Mouse (Mus musculus) midbrain, postnatal 0 days (tissue): ENCODE measurements around the gene Cdc40. TPM values are rescaled to one million over a fixed set of nuclear protein-coding genes. Genes with fewer than 3 reads are reported as not detected.

Source experiments
- ATAC-seq: fragments of 200-750 bp; cut with Nextera tagmentation; 2 replicates; pipeline ENCODE4 v1.8.0; 2017; ENCODE audit warnings: moderate number of reproducible peaks, mild to moderate bottlenecking, moderate TSS enrichment, moderate library complexity; ENCODE audit not compliant: low FRiP score
- DNase-seq: peaks from one replicate; pipeline ENCODE4 v3.0.0-alpha.2; 2015; ENCODE audit warnings: low spot score
- H3K27ac ChIP-seq: fragments of 300-500 bp; sonication (generic); 2 replicates; pipeline ENCODE4 v1.5.1; 2014; ENCODE audit warnings: low read depth, mild to moderate bottlenecking, low read length, mixed read lengths
- H3K27me3 ChIP-seq: fragments of 300-500 bp; sonication (generic); 2 replicates; pipeline ENCODE4 v1.6.1; 2014; ENCODE audit warnings: low read length, control low read depth, mixed read lengths; ENCODE audit not compliant: insufficient read depth
- H3K36me3 ChIP-seq: fragments of 300-500 bp; sonication (generic); 2 replicates; pipeline ENCODE4 v1.6.1; 2014; ENCODE audit warnings: low read length, control low read depth, mixed read lengths; ENCODE audit not compliant: insufficient read depth
- H3K4me1 ChIP-seq: fragments of 300-500 bp; sonication (generic); 2 replicates; pipeline ENCODE4 v1.6.1; 2014; ENCODE audit warnings: mild to moderate bottlenecking, control low read depth, antibody characterized with exemption, low read length, mixed read lengths; ENCODE audit not compliant: insufficient read depth
- H3K4me2 ChIP-seq: fragments of 300-500 bp; sonication (generic); 2 replicates; pipeline ENCODE4 v1.6.1; 2014; ENCODE audit warnings: low read depth, mild to moderate bottlenecking, low read length, mixed read lengths; ENCODE audit not compliant: poor library complexity, severe bottlenecking
- H3K4me3 ChIP-seq: fragments of 300-500 bp; sonication (generic); 2 replicates; pipeline ENCODE4 v1.5.1; 2014; ENCODE audit warnings: low read depth, mild to moderate bottlenecking, low read length, moderate library complexity
- H3K9ac ChIP-seq: fragments of 300-500 bp; sonication (generic); replicated peaks from 2 replicates; pipeline ENCODE4 v1.6.1; 2014; ENCODE audit warnings: mild to moderate bottlenecking, low read length, moderate library complexity, mixed read lengths; ENCODE audit not compliant: poor library complexity, severe bottlenecking
- H3K9me3 ChIP-seq: fragments of 300-500 bp; sonication (generic); 2 replicates; pipeline ENCODE4 v1.6.1; 2016; ENCODE audit warnings: low read length, control low read depth
- CTCF ChIP-seq: IDR thresholded peaks from 2 replicates; pipeline ENCODE4 v1.5.1; 2016; ENCODE audit warnings: antibody characterized with exemption, mild to moderate bottlenecking
- WGBS: fragments of 180-500 bp; shearing (Covaris S2); extraction: QIAGEN DNeasy Blood & Tissue Kit; methylation state at CpG from one replicate; pipeline ENCODE4 v1.1.7; 2014; 5-methylcytosine and 5-hydroxymethylcytosine counted together
- polyA plus RNA-seq: library from polyadenylated mRNA; unstranded; fragments of >200 nt; fragmentation: Nextera tagmentation; extraction: Ambion mirVana; gene quantifications from 2 replicates; pipeline ENCODE4 v1.2.1, GENCODE M21; 2015
- total RNA-seq: library from RNA; depleted of rRNA; stranded (reverse); fragments of >200 nt; gene quantifications from 2 replicates; pipeline ENCODE4 v1.2.3, GENCODE M21; 2014; rRNA removed

Gene Cdc40
- total and polyA plus RNA-seq, 2 experiments from 2014 or later = 13.7 to 19.8 TPM

- no peak for ATAC-seq
- no peak overlapping the region for H3K4me2 ChIP-seq
- no peak for TF ChIP-seq CTCF
- H3K27me3 ChIP-seq = no peaks in the 10 kb centered on the region
- WGBS = 59% methylated on average over 1 of the region's 1 CpGs
- no peak overlapping the region for H3K27ac ChIP-seq
- no peaks in the 10 kb centered on the region for H3K36me3 ChIP-seq
- H3K4me1 ChIP-seq = no peaks in the 10 kb centered on the region
- no peak overlapping the region for H3K4me3 ChIP-seq
- no peak for DNase-seq
- no peaks in the 10 kb centered on the region for H3K9me3 ChIP-seq
- H3K9ac ChIP-seq = no peak overlapping the region
These were observed 77.9 kb downstream of the Cdc40 start for GRCm38 (mm10) chr10:40805221-40805620.

DNA sequence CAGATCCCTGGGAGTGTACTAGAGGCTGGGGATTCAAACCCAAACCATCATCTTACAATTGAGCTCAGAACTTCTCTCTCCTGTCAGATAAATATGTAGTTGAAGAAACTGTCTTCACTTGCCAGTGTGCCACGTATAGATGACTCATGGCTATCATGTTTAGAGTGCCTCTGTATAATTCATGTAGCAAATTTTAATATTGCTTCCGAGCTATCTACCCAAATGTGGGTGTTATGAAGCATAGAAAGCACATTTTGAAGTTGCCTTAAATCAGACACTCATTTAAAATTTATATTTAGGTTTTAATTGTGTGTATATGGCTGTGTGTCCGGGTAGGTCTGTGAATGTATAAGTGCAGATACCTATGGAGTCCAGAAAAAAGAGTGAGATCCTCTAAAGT, 91.0 kb downstream of the Cdc40 start:
- no peak for ATAC-seq
- no peak overlapping the region for H3K4me3 ChIP-seq
- WGBS = 79% methylated on average over 3 of the region's 3 CpGs

DNA sequence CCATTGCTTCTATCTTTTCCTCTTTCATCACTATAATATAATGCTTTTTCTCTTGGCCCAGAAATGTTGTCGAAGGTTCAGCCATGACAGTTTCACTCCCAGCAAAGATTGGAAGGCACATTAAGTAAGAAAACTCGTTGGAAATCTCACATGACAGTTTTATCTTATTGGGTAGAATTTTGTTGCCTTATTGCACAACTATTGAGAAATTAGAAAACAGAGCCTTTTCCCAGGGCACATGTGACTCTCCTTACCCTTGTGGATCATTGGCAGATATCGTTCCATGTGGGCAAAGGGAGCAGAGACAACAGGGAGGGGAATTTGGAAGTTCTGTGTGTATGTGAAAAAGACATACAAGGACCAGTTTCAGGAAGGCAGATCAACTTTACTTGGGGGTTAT, 92.7 kb downstream of the Cdc40 start:
- no peak for DNase-seq
- no peak overlapping the region for H3K4me3 ChIP-seq
- H3K9me3 ChIP-seq = no peaks in the 10 kb centered on the region
- no peak overlapping the region for H3K9ac ChIP-seq
- no peaks in the 10 kb centered on the region for H3K4me1 ChIP-seq
- no peak for ATAC-seq
- 86% methylated on average over 3 of the region's 3 CpGs for WGBS
- H3K27ac ChIP-seq = no peak overlapping the region
- H3K27me3 ChIP-seq = no peaks in the 10 kb centered on the region
- H3K36me3 ChIP-seq = no peaks in the 10 kb centered on the region
- no peak for TF ChIP-seq CTCF
- H3K4me2 ChIP-seq = no peak overlapping the region

More for the DNA sequence above, 91.0 kb downstream of the Cdc40 start:
- Histone ChIP-seq H3K36me3 (no peaks in the 10 kb centered on the region), H3K4me1 (no peaks in the 10 kb centered on the region), H3K4me2 (no peak overlapping the region), H3K27me3 (no peaks in the 10 kb centered on the region), H3K9ac (no peak overlapping the region), H3K9me3 (no peaks in the 10 kb centered on the region), H3K27ac (no peak overlapping the region)
- no peak for TF ChIP-seq CTCF
- DNase-seq = no peak

Other genes with a start within 250 kb of the Cdc40 start
- gene Mettl24, start 200.0 kb downstream of the Cdc40 start, total RNA-seq = not detected in 2 replicates
- 0.98 and 1.1 TPM in 2 replicates for gene Mettl24, start 200.0 kb downstream of the Cdc40 start, polyA plus RNA-seq
- gene Wasf1, start 164 bp upstream of the Cdc40 start, total RNA-seq = 28.4 and 30.4 TPM in 2 replicates
- gene Wasf1, start 164 bp upstream of the Cdc40 start, polyA plus RNA-seq = 150 and 155 TPM in 2 replicates
- 6.5 and 7.1 TPM in 2 replicates for gene Gpr6, start 189.0 kb upstream of the Cdc40 start, total RNA-seq
- 1.6 and 2.4 TPM in 2 replicates for gene Gpr6, start 189.0 kb upstream of the Cdc40 start, polyA plus RNA-seq